Mouse (Mus musculus): Measurements from ENCODE around the gene Rnf130. TPM values are rescaled to one million over a fixed set of nuclear protein-coding genes. Genes with fewer than 3 reads are reported as not detected.
A peak's percentile ranks its signal among the peaks of the same experiment; 100 is the strongest.

Rnf130 gene
- 79.0 and 80.0 TPM in 2 replicates for polyA plus RNA-seq (2014; fragmentation: Nextera tagmentation; extraction: Ambion mirVana)

DNA sequence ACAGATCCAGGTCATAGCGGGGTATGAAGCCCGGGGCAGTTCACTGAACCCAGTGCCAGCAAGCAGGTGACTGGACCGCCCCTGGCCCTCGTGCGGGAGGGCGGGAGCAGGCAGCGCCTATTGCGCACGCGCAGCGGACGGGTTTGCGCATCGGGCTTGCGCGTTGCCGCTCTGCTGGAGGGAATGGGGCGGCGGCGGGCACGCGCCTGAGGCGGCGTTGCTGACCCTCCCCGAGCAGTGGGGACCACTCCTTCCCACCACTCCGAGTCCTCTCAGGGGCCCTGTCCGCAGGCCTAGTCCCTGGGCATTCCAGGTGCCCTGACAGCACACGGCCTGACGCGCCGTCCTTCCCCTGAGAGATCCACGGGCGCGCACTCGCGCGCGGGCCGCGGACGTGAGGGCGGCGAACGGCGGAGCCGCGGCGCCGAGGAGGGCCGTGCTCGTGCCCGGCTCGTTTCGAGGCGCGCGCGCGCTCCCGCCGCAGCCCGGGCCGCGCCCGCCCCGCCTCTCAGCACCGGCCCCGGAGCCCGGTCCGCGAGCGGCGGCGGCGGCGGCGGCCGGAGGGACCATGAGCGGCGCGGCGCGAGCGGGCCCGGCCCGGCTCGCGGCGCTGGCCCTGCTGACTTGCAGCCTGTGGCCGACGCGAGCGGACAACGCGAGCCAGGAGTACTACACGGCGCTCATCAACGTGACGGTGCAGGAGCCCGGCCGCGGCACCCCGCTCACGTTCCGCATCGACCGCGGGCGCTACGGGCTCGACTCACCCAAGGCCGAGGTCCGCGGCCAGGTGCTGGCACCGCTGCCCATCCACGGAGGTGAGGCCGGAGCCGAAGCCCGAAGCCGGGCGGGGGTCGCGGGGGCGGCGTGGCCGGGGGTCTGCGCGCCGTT is at the start of gene Rnf130:
Rnf130 (plus strand) TSS at position 514 of the 888 bp plus-strand sequence.
- Histone ChIP-seq H3K9me3 (ENCODE audit: control insufficient read depth, low read length) (no peaks in the 10 kb centered on the region), H3K27ac (ENCODE audit: low read depth, low read length) (peak within 1 kb of the TSS; percentile 71), H3K4me2 (ENCODE audit: low read depth) (peak within 1 kb of the TSS; percentile 71), H3K36me3 (ENCODE audit: control insufficient read depth, insufficient read depth, low read length) (no peaks in the 10 kb centered on the region), H3K4me3 (ENCODE audit: low read depth, low read length) (peak within 1 kb of the TSS; percentile 90), H3K9ac (ENCODE audit: low read length) (peak within 1 kb of the TSS; percentile 98), H3K4me1 (ENCODE audit: control insufficient read depth, insufficient read depth, low read length) (peaks cover 22% of the 10 kb centered on the region; the same call in 1 of the 2 replicates), H3K27me3 (ENCODE audit: control insufficient read depth, insufficient read depth, low read length) (no peaks in the 10 kb centered on the region)
- DNase-seq (ENCODE audit: low spot score), result peak; percentile 95
- under 1% methylated on average over 92 of the region's 129 CpGs for WGBS
- peak; percentile 88 for ATAC-seq (ENCODE audit: insufficient read depth, low FRiP score, low TSS enrichment)

DNA sequence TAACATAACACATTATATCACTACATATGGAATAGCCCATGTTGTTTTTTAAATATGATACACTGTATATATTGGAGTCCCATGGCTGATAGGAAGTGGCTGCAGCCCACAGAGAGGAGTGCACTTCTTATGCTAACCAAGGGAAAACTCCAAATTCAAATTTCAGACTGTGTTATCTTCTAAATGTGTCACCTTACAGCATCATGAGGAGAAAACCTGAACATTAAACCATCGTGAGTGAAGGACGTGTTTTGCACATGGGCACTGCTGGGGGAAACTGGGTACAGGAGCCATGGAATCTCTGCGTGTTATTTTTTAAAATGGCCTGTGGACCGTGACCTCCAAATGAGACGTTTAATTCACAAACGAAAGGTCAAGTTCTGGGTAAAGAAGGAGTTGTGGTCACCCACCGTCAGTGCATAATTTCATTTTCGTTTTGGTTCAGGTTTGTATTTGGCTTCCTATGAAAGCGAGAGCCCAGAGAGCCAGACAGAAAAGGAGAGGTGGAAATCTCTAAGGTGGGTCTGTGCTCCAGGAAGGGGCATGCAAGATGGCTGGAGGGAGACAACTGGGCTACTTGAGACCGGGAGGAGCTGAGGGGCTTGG is 47.1 kb upstream of the Rnf130 start:
- H3K4me1 ChIP-seq (ENCODE audit: control insufficient read depth, insufficient read depth, low read length), result no peaks in the 10 kb centered on the region
- no peaks in the 10 kb centered on the region for H3K27me3 ChIP-seq (ENCODE audit: control insufficient read depth, insufficient read depth, low read length)
- DNase-seq (ENCODE audit: low spot score) (no peak), ATAC-seq (ENCODE audit: insufficient read depth, low FRiP score, low TSS enrichment) (no peak)
- WGBS, result 85% methylated on average over 10 of the region's 10 CpGs
- no peak overlapping the region for H3K27ac ChIP-seq (ENCODE audit: low read depth, low read length)
- H3K36me3 ChIP-seq (ENCODE audit: control insufficient read depth, insufficient read depth, low read length), result no peaks in the 10 kb centered on the region
- no peak overlapping the region for H3K9ac ChIP-seq (ENCODE audit: low read length)
- no peak overlapping the region for H3K4me2 ChIP-seq (ENCODE audit: low read depth)
- no peaks in the 10 kb centered on the region for H3K9me3 ChIP-seq (ENCODE audit: control insufficient read depth, low read length)
- no peak overlapping the region for H3K4me3 ChIP-seq (ENCODE audit: low read depth, low read length)

- Histone ChIP-seq H3K27ac (ENCODE audit: low read depth, low read length) (no peak overlapping the region), H3K27me3 (ENCODE audit: control insufficient read depth, insufficient read depth, low read length) (no peaks in the 10 kb centered on the region), H3K4me1 (ENCODE audit: control insufficient read depth, insufficient read depth, low read length) (no peaks in the 10 kb centered on the region), H3K9me3 (ENCODE audit: control insufficient read depth, low read length) (no peaks in the 10 kb centered on the region), H3K9ac (ENCODE audit: low read length) (no peak overlapping the region), H3K36me3 (ENCODE audit: control insufficient read depth, insufficient read depth, low read length) (no peaks in the 10 kb centered on the region), H3K4me3 (ENCODE audit: low read depth, low read length) (no peak overlapping the region), H3K4me2 (ENCODE audit: low read depth) (no peak overlapping the region)
- ATAC-seq (ENCODE audit: insufficient read depth, low FRiP score, low TSS enrichment), result no peak
- 94% methylated on average over 8 of the region's 8 CpGs for WGBS
- DNase-seq (ENCODE audit: low spot score), result no peak
These were observed 46.2 kb upstream of the Rnf130 start for GRCm38 (mm10) chr11:49978935-49979334.

GRCm38 (mm10) chr11:49980681-49981235 is 44.4 kb upstream of the Rnf130 start:
- Histone ChIP-seq H3K9me3 (ENCODE audit: control insufficient read depth, low read length) (no peaks in the 10 kb centered on the region), H3K4me1 (ENCODE audit: control insufficient read depth, insufficient read depth, low read length) (no peaks in the 10 kb centered on the region), H3K4me2 (ENCODE audit: low read depth) (no peak overlapping the region), H3K36me3 (ENCODE audit: control insufficient read depth, insufficient read depth, low read length) (no peaks in the 10 kb centered on the region), H3K27me3 (ENCODE audit: control insufficient read depth, insufficient read depth, low read length) (no peaks in the 10 kb centered on the region), H3K4me3 (ENCODE audit: low read depth, low read length) (no peak overlapping the region), H3K9ac (ENCODE audit: low read length) (no peak overlapping the region), H3K27ac (ENCODE audit: low read depth, low read length) (no peak overlapping the region)
- WGBS, result 79% methylated on average over 6 of the region's 6 CpGs
- ATAC-seq (ENCODE audit: insufficient read depth, low FRiP score, low TSS enrichment) (no peak), DNase-seq (ENCODE audit: low spot score) (no peak)

DNA sequence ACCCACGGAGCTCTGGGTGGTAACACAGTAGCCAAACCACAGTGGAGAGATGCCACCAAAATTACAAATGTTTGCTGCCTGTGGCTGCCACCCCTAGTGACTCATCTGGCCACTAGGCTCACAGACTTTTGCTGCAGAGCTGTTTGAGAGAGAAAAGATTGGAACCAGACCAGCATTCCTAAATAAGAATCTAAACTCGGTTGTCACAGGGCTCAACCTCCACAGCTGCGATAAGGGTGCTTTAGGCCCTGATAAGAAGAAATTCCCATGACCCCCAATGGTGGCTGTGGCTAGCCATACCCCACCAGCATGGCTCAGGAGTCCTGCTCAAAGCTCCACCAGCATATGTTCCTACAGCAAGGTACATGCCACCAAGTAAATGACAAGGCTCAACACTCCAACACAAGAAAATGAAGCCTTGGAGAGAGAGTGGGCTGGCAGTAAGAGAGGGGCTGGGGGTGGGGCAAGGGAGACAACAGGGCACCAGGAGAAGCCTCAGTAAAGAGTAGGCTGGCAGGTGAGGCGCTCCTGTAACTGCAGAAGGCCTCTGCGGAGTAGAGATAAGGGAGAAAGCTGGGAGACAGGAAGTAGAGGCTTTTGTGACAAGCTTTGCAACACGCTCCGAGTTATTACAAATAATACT is 43.7 kb upstream of the Rnf130 start:
- H3K36me3 ChIP-seq (ENCODE audit: control insufficient read depth, insufficient read depth, low read length), result no peaks in the 10 kb centered on the region
- no peak overlapping the region for H3K9ac ChIP-seq (ENCODE audit: low read length)
- no peaks in the 10 kb centered on the region for H3K4me1 ChIP-seq (ENCODE audit: control insufficient read depth, insufficient read depth, low read length)
- H3K27ac ChIP-seq (ENCODE audit: low read depth, low read length), result no peak overlapping the region
- H3K27me3 ChIP-seq (ENCODE audit: control insufficient read depth, insufficient read depth, low read length), result no peaks in the 10 kb centered on the region
- ATAC-seq (ENCODE audit: insufficient read depth, low FRiP score, low TSS enrichment) (no peak), DNase-seq (ENCODE audit: low spot score) (no peak)
- H3K4me3 ChIP-seq (ENCODE audit: low read depth, low read length), result no peak overlapping the region
- whole genome bisulfite sequencing, result 83% methylated on average over 7 of the region's 7 CpGs
- no peaks in the 10 kb centered on the region for H3K9me3 ChIP-seq (ENCODE audit: control insufficient read depth, low read length)
- H3K4me2 ChIP-seq (ENCODE audit: low read depth), result no peak overlapping the region

GRCm38 (mm10) chr11:49982094-49982493 is 43.1 kb upstream of the Rnf130 start:
- H3K4me2 ChIP-seq (ENCODE audit: low read depth), result no peak overlapping the region
- H3K9ac ChIP-seq (ENCODE audit: low read length), result no peak overlapping the region
- no peaks in the 10 kb centered on the region for H3K36me3 ChIP-seq (ENCODE audit: control insufficient read depth, insufficient read depth, low read length)
- H3K4me1 ChIP-seq (ENCODE audit: control insufficient read depth, insufficient read depth, low read length), result no peaks in the 10 kb centered on the region
- H3K27me3 ChIP-seq (ENCODE audit: control insufficient read depth, insufficient read depth, low read length), result no peaks in the 10 kb centered on the region
- H3K9me3 ChIP-seq (ENCODE audit: control insufficient read depth, low read length), result no peaks in the 10 kb centered on the region
- no peak overlapping the region for H3K27ac ChIP-seq (ENCODE audit: low read depth, low read length)
- 89% methylated on average over 4 of the region's 4 CpGs for whole genome bisulfite sequencing
- DNase-seq (ENCODE audit: low spot score), result no peak
- no peak for ATAC-seq (ENCODE audit: insufficient read depth, low FRiP score, low TSS enrichment)
- H3K4me3 ChIP-seq (ENCODE audit: low read depth, low read length), result no peak overlapping the region

- H3K4me2 ChIP-seq (ENCODE audit: low read depth), result no peak overlapping the region
- no peak for ATAC-seq (ENCODE audit: insufficient read depth, low FRiP score, low TSS enrichment)
- no peaks in the 10 kb centered on the region for H3K36me3 ChIP-seq (ENCODE audit: control insufficient read depth, insufficient read depth, low read length)
- 54% methylated on average over 4 of the region's 4 CpGs for WGBS
- no peaks in the 10 kb centered on the region for H3K27me3 ChIP-seq (ENCODE audit: control insufficient read depth, insufficient read depth, low read length)
- no peak overlapping the region for H3K9ac ChIP-seq (ENCODE audit: low read length)
- no peaks in the 10 kb centered on the region for H3K4me1 ChIP-seq (ENCODE audit: control insufficient read depth, insufficient read depth, low read length)
- DNase-seq (ENCODE audit: low spot score), result no peak
- H3K27ac ChIP-seq (ENCODE audit: low read depth, low read length), result no peak overlapping the region
- H3K9me3 ChIP-seq (ENCODE audit: control insufficient read depth, low read length), result no peaks in the 10 kb centered on the region
- no peak overlapping the region for H3K4me3 ChIP-seq (ENCODE audit: low read depth, low read length)
These were observed 42.3 kb upstream of the Rnf130 start for GRCm38 (mm10) chr11:49982881-49983280.

DNA sequence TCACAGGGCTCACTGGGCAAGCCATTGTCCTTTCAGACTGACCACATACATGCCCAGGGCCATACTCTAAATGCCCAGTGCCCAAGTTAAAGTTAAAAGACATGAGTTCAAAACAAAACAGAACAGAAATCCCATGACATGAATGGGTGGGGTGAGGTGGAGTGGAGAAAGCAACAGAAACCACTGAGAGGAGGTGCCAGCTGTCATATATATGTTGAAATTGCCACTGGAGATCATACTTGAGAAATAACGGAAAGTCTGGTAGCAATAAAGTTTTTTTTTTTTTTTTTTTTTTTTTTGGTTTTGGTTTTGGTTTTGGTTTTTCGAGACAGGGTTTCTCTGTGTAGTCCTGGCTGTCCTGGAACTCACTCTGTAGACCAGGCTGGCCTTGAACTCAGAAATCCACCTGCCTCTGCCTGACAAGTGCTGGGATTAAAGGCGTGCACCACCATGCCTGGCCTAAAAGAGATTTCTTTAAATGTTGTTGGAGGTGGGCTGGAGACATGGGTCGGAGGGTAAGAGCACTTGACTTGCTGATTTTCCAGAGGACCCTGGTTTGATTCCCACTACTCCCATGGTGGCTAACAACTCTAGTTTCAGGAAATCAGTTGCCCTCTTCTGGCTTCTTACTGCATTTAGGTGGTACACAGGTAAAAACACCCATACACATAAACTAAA is 41.1 kb upstream of the Rnf130 start:
- no peaks in the 10 kb centered on the region for H3K27me3 ChIP-seq (ENCODE audit: control insufficient read depth, insufficient read depth, low read length)
- no peak for ATAC-seq (ENCODE audit: insufficient read depth, low FRiP score, low TSS enrichment)
- H3K9ac ChIP-seq (ENCODE audit: low read length), result no peak overlapping the region
- no peaks in the 10 kb centered on the region for H3K4me1 ChIP-seq (ENCODE audit: control insufficient read depth, insufficient read depth, low read length)
- no peaks in the 10 kb centered on the region for H3K9me3 ChIP-seq (ENCODE audit: control insufficient read depth, low read length)
- H3K27ac ChIP-seq (ENCODE audit: low read depth, low read length), result no peak overlapping the region
- WGBS, result 82% methylated on average over 4 of the region's 4 CpGs
- no peak for DNase-seq (ENCODE audit: low spot score)
- H3K36me3 ChIP-seq (ENCODE audit: control insufficient read depth, insufficient read depth, low read length), result no peaks in the 10 kb centered on the region
- no peak overlapping the region for H3K4me2 ChIP-seq (ENCODE audit: low read depth)
- no peak overlapping the region for H3K4me3 ChIP-seq (ENCODE audit: low read depth, low read length)

All from neural tube, embryonic 11.5 days (tissue).